Mouse (Mus musculus): ENCODE measurements around the gene Ptprf. TPM values are rescaled to one million over a fixed set of nuclear protein-coding genes. Genes with fewer than 3 reads are reported as not detected.

Gene Ptprf
- total RNA-seq, 2 experiments from 2014 or later, result 7.5 to 9.2 TPM

Small RNA genes within 50 kb of the gene (microRNA-seq; reads per million reads assigned to microRNA genes)
- gene Mir7226 (ENCODE audit: borderline number of aligned reads in 2 of 2), result 0 reads per million in 2 experiments

Other genes with a start within 250 kb of the Ptprf start
- gene St3gal3, start 156.5 kb downstream of the Ptprf start, total RNA-seq (2021), result 10 to 100 TPM; 60.3 to 66.4 TPM
- gene Kdm4a, start 111.4 kb downstream of the Ptprf start, total RNA-seq (2021), result 10 to 100 TPM; 26.9 to 29.2 TPM
- 10 to 100 TPM; 11.2 to 12.9 TPM for gene Szt2, start 117.9 kb upstream of the Ptprf start, total RNA-seq (2021)
- gene Med8, start 117.9 kb upstream of the Ptprf start, total RNA-seq (2021), result 10 to 100 TPM; 36.7 to 44.2 TPM
- gene Elovl1, start 136.7 kb upstream of the Ptprf start, total RNA-seq (2021), result 10 to 100 TPM; 18.4 to 22.0 TPM
- gene Cdc20, start 145.9 kb upstream of the Ptprf start, total RNA-seq (2021), result 1 to 10 TPM; 1.8 to 2.4 TPM
- gene Mpl, start 166.1 kb upstream of the Ptprf start, total RNA-seq (2021), result under 1 TPM; 0.16 to 0.17 TPM
- 10 to 100 TPM; 66.5 to 81.4 TPM for gene Tie1, start 198.7 kb upstream of the Ptprf start, total RNA-seq (2021)
- gene 2610528J11Rik, start 235.6 kb upstream of the Ptprf start, total RNA-seq (2021), result not detected